Mouse (Mus musculus) embryo, embryonic 11.5 days (tissue): ENCODE data around the gene Speer4f1.
"Not testable (repeated sequence)": the region's sequence is repeated elsewhere in the genome, so short reads cannot be mapped to it uniquely, and the experiment has no call there.

ENCODE experiments used
- DNase-seq: peaks from one replicate; pipeline ENCODE4 v3.0.0-alpha.2; 2012; ENCODE audit warnings: low read depth, low spot score

Gene Speer4f1

GRCm38 (mm10) chr5:17475798-17476197 lies at the start of gene Speer4f1:
Gene Speer4f1 (plus strand): TSS chr5:17476098.
- not testable (repeated sequence) for DNase-seq

DNA sequence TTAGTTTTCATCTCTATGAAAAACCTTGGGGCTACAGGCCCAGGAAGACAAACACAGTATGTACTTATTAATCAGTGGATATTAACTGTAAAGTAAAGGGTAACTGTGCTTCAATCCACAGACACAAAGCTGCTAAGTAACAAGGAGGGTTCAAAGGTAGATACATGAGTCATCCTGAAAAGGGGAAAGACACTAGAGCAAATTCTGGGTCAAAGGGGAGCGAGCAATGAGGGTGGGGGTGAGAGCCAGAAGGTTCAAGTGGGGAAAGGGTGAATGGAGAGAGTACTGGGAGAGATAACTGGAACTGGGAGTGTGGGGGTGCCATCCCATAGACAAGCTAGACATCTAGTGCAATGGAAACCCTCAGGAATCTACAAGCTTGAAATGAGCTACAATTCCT lies 49.0 kb upstream of the Speer4f1 start:
- DNase-seq = no peak

- no peak for DNase-seq
These were observed 41.2 kb upstream of the Speer4f1 start for GRCm38 (mm10) chr5:17434721-17435120.

GRCm38 (mm10) chr5:17436209-17436608 lies 39.7 kb upstream of the Speer4f1 start:
- no peak for DNase-seq

DNA sequence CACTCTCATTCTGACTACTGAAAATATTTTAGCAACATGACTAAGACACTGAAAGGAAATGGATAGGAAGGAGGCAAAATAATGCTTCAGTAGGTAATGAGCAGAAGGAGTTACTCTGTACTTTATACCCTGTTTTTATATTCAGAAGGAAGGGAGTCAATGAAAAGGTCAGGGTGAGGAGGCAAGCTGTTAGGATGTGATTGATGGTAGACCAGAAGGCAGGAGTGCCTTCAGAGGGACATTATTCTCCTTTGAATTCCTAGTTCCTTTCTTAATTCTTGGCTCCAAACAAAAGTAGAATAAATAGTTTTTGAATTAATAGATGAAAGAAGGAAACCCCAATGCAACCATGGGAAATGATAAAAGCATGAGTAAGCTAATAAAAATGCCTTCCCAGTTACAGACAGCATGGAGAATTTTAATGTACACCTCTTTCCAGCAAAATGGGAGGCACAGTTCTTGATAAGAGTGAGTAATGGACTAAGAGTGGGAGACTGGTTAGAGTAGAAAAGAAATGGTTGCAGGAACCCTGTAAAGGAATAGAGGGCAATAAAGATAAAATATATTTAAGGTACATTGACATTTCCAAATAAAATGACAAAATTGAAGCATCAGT lies 36.3 kb upstream of the Speer4f1 start:
- DNase-seq = no peak

DNA sequence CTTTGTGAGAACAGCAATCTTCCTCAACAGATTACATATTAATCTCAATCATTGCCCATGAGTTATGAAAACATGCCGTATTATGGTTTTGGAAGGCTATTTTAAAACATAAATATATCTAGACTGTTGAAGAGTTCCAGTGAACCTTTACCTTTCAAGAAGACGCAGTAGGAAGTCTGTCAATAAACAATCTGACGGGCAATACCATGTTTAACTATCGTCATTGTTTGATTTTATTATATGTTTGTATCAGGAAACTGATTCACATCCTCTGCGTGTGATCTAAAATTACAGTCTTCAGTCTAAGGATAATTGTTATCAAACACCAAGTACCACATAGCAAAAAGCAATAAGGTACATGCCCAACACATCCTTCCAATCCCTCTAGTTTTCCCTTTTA lies 21.8 kb upstream of the Speer4f1 start:
- DNase-seq = no peak

- DNase-seq = no peak
These were observed 20.8 kb upstream of the Speer4f1 start for GRCm38 (mm10) chr5:17454952-17455586.

DNA sequence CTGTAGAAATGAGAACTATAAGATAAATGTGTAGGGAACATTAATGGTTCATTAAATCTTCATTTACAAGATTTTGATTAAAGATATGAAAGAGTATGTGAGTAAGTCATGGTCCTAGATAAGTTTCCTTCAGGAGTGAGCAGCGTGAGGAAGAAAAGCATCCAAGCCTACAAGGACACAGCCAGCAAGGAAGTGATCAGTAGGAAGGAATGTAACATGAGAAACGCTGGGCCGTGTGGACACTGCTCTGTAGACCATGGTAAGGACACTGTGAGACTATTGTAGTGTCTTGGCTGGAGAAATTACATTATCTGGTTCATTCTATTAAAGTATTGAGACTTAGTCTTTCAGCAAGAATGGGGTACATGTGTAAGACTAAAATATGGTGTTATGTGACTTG lies 19.2 kb upstream of the Speer4f1 start:
- DNase-seq = no peak

- DNase-seq = not testable (repeated sequence)
These were observed 7.8 kb upstream of the Speer4f1 start for GRCm38 (mm10) chr5:17468120-17468519.

DNA sequence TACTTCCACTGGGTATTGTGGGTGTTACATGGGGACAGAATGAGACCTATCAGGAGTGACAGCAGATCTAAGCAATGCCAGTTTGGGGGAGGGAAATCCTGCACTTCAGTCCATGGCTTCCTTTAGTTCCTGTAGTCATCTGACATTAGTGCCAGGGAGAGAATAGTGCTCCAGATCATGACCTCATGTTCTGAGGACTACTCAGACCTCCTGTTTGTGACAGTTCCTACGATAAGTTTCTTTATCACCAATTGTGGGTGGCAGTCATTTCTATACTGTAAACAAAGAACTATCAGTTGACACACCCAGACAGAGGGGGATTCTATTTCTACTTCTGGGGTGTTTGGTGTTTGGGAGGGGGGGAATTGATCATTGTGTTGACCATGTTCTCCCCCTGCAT lies 578 bp downstream of the Speer4f1 start:
- DNase-seq = no peak

- no peak for DNase-seq
These were observed 14.0 kb downstream of the Speer4f1 start for GRCm38 (mm10) chr5:17489894-17490293.

DNA sequence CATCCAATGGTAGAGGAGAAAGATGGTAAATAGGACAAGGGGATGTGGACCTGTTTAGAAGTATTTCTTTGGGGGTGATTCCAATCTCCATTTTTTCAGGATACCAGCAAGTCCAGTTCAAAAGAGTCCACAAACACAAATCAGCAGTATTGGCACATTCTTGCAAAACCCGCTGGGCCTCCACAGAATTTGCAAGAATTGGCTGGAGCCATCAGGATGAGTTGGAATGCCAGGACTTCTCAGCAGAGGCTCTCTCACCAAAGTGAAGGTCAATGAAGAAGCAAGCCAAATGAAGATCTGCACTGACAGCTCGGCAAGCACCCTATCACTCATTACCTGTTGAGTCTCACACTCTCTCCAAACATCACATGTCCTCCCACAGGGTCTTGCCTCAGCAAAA lies 19.7 kb downstream of the Speer4f1 start:
- no peak for DNase-seq

DNA sequence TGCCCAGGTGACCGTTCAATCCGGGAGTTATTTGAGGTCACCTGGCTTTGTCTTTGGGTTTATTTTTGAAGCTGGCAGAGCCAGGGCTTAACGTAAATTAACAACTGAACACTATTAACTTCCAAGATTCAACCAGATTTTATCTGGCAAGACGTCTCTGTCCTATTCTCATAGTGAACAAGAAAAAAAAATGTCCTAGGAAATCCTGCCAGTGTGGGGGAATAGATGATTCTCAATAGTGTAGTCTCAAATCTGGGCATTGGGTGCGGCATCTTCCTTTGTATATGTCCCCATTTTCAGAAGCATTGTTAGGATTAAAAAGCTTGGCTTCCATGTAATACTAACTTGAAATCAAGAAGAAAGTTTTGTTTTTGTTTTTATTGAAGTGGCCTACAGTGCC lies 20.8 kb downstream of the Speer4f1 start:
- no peak for DNase-seq

- DNase-seq = no peak
These were observed 24.0 kb downstream of the Speer4f1 start for GRCm38 (mm10) chr5:17499873-17500329.

DNA sequence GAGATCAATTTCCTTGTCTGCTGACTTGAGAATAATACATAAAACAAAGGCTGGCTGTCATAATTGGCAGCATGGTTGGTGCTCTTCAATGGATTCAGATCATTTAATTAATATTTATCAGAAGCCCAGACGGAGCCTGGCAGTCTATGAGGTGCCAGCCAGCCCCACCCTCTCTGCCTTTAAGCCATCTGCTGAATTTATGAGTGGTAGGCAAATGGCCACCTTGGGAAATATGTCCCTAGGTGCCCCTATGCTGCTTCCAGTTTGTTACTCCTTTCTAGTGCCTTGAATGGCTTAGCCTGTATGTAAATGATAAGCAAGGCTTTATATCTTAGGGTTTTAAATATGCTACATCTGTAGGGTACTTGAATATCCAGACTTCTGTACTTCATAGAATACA lies 25.0 kb downstream of the Speer4f1 start:
- no peak for DNase-seq

GRCm38 (mm10) chr5:17505540-17505939 lies 29.6 kb downstream of the Speer4f1 start:
- DNase-seq = no peak

DNA sequence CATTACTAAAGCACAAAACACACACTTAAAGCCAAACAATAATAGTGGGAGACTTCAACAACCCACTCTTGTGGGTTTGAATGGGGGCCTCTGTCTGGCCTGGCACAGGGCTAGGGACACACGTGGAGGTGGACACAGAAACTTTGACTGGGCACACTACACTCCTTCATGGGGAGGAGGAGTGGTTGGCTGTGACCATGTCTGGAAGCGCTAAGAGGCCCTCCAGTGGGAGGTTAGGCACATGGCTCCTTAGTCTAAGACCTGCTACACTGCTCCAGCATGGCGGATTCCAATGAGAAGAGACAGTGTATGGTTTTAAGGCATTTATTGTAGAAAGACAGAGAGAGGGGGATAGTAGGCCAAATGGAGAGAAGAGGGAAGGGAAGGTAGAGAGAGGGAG lies 32.1 kb downstream of the Speer4f1 start:
- DNase-seq = no peak
